In genomic region chrX:36841698-36842097, GRCm38 (mm10) we compare ENCODE assay signal across 27 mouse cellular contexts. TPM values are rescaled to one million over a fixed set of nuclear protein-coding genes. Genes with fewer than 3 reads are reported as not detected.
DNase-seq lines count a peak whose midpoint lies in the region; ATAC-seq and TF ChIP-seq lines count a peak whose summit lies in the region.
"Had no signal": no experiment of that assay in that cellular context is flagged by ENCODE, and none has a peak within 500 bp of the region (broad histone marks: within the 10 kb centered on the region; RNA-seq: fewer than 3 reads in every experiment).

No protein-coding gene starts in this region.

- TF ChIP-seq EP300 in stomach, postnatal 0 days (optimal IDR thresholded peaks at IDR 0.05): no peak

- TF ChIP-seq CTCF in bone marrow macrophage, adult 2 months (IDR thresholded peaks at IDR 0.05; ENCODE audit: low read depth, low read length): no peak
- no peak for TF ChIP-seq CTCF in stomach, postnatal 0 days (IDR thresholded peaks at IDR 0.05; ENCODE audit: low read depth)

- no peak overlapping the region for H3K4me2 ChIP-seq in stomach, postnatal 0 days (replicated peaks; ENCODE audit: low read depth)
- H3K4me2 ChIP-seq: forebrain, embryonic 13.5 days; heart, embryonic 12.5 days; heart, embryonic 15.5 days; hindbrain, embryonic 13.5 days had no signal

- DNase-seq in spleen, adult 12 weeks (ENCODE audit: low spot score): no peak
- DNase-seq in frontal cortex, postnatal 10 days (ENCODE audit: low spot score in 2 of 2): no peak
- no peak for DNase-seq in stomach, postnatal 0 days (ENCODE audit: low spot score)
- DNase-seq: adrenal gland, postnatal 10 days; adrenal gland, postnatal 36 days; cerebellum, adult 11 months; cerebellum, adult 2 months; cerebellum, adult 9-11 months; cerebellum, postnatal 25 days; gastrocnemius, adult 2 months; gastrocnemius, postnatal 14 days; heart, adult 18-20 months; heart, postnatal 10 days; heart, postnatal 36 days had no signal

- H3K4me1 ChIP-seq in bone marrow macrophage, adult 2 months (ENCODE audit: control insufficient read depth, insufficient read depth, low read length): peaks cover 29% of the 10 kb centered on the region
- no peaks in the 10 kb centered on the region for H3K4me1 ChIP-seq in stomach, postnatal 0 days (replicated peaks; ENCODE audit: control insufficient read depth, insufficient read depth)
- H3K4me1 ChIP-seq: forebrain, embryonic 10.5 days; forebrain, embryonic 13.5 days; heart, embryonic 12.5 days; heart, embryonic 15.5 days; hindbrain, embryonic 10.5 days; hindbrain, embryonic 13.5 days had no signal

- H3K36me3 ChIP-seq in macrophage (ENCODE audit: inconsistent target): no peaks in the 10 kb centered on the region
- no peaks in the 10 kb centered on the region for H3K36me3 ChIP-seq in stomach, postnatal 0 days (ENCODE audit: control insufficient read depth, insufficient read depth, low read length)
- H3K36me3 ChIP-seq: forebrain, embryonic 10.5 days; heart, embryonic 12.5 days; heart, embryonic 15.5 days; hindbrain, embryonic 13.5 days had no signal

- H3K79me2 ChIP-seq in macrophage (ENCODE audit: inconsistent target): no peaks in the 10 kb centered on the region

- WGBS in macrophage (ENCODE audit: missing documents): 16% methylated on average over 5 of the region's 6 CpGs
- WGBS in stomach, postnatal 0 days: 80% methylated on average over 6 of the region's 6 CpGs

- H3K27ac ChIP-seq in bone marrow macrophage, adult 2 months (ENCODE audit: insufficient read depth, low read depth, low read length): peak overlapping the region; percentile 65
- peak overlapping the region; percentile 27 for H3K27ac ChIP-seq in macrophage
- H3K27ac ChIP-seq in stomach, postnatal 0 days (replicated peaks): no peak overlapping the region
- H3K27ac ChIP-seq: forebrain, embryonic 10.5 days; forebrain, embryonic 13.5 days; gastrocnemius, adult 2 months; heart, embryonic 15.5 days; hindbrain, embryonic 10.5 days; hindbrain, embryonic 13.5 days had no signal

- no peaks in the 10 kb centered on the region for H3K27me3 ChIP-seq in stomach, postnatal 0 days (ENCODE audit: control insufficient read depth, insufficient read depth, low read length)
- H3K27me3 ChIP-seq: forebrain, embryonic 13.5 days; heart, embryonic 12.5 days; heart, embryonic 15.5 days; hindbrain, embryonic 13.5 days; Patski had no signal

- no peak overlapping the region for H3K9ac ChIP-seq in stomach, postnatal 0 days (ENCODE audit: low read length)
- H3K9ac ChIP-seq: forebrain, embryonic 13.5 days; heart, embryonic 12.5 days; heart, embryonic 15.5 days; hindbrain, embryonic 13.5 days had no signal

- ATAC-seq in monocyte, adult 5-6 weeks (replicated peaks; ENCODE audit: insufficient number of reproducible peaks, low FRiP score, low TSS enrichment, poor library complexity, severe bottlenecking): 0 out of 2 replicates have a peak, but pooled peaks have one; percentile 47
- no peak for ATAC-seq in stomach, postnatal 0 days (ENCODE audit: low FRiP score, low TSS enrichment)
- ATAC-seq: forebrain, embryonic 13.5 days; forebrain, embryonic 16.5 days; hindbrain, embryonic 16.5 days; Patski had no signal

- no peaks in the 10 kb centered on the region for H3K9me3 ChIP-seq in stomach, postnatal 0 days (ENCODE audit: control insufficient read depth, low read length)
- H3K9me3 ChIP-seq: forebrain, embryonic 10.5 days; forebrain, embryonic 13.5 days; G1E; heart, embryonic 12.5 days; heart, embryonic 15.5 days; hindbrain, embryonic 10.5 days; hindbrain, embryonic 13.5 days had no signal

- TF ChIP-seq POLR2A in bone marrow macrophage, adult 2 months (IDR thresholded peaks at IDR 0.05; ENCODE audit: borderline replicate concordance, low read depth, low read length): no peak

- H3K4me3 ChIP-seq in bone marrow macrophage, adult 2 months (ENCODE audit: insufficient read depth, low read length): no peak overlapping the region
- no peak overlapping the region for H3K4me3 ChIP-seq in macrophage (ENCODE audit: inconsistent target)
- no peak overlapping the region for H3K4me3 ChIP-seq in stomach, postnatal 0 days (ENCODE audit: low read depth, low read length)
- H3K4me3 ChIP-seq: forebrain, embryonic 10.5 days; forebrain, embryonic 13.5 days; gastrocnemius, adult 2 months; heart, embryonic 12.5 days; heart, embryonic 15.5 days; hindbrain, embryonic 10.5 days; hindbrain, embryonic 13.5 days had no signal

RNA-seq across cellular contexts. Expression of gene Ube2a, which starts 32.0 kb away (rescaled TPM):
- polyA plus RNA-seq in bone marrow macrophage, adult 2 months (2012; ENCODE audit: insufficient read depth, insufficient read length, missing spikeins): 72.7 and 93.4 TPM in 2 replicates
- total RNA-seq in macrophage (2018; cell fraction: chromatin; rRNA removed): 100 to 1,000 TPM in 2 of 26 experiments, 10 to 100 TPM in 24; 30.9 to 165 (median 55.4) TPM
- total RNA-seq in macrophage (2018; cell fraction: cytosol; rRNA removed): 10 to 100 TPM; 61.7 to 90.5 (median 68.0) TPM
- 100 to 1,000 TPM in 4 of 26 experiments, 10 to 100 TPM in 22; 30.9 to 131 (median 47.9) TPM for total RNA-seq in macrophage (2018; cell fraction: nucleus; rRNA removed)
- 77.2 to 111 TPM (median 82.7 TPM) in 3 replicates for polyA plus RNA-seq in macrophage (2018)
- 21.9 to 37.5 TPM (median 22.4 TPM) in 3 replicates for total RNA-seq in monocyte, adult 5-6 weeks (2017)
- polyA plus RNA-seq in stomach, postnatal 0 days (2015; fragmentation: Nextera tagmentation; extraction: Ambion mirVana): 128 and 139 TPM in 2 replicates

RNA-seq across cellular contexts. Expression of gene C330007P06Rik, which starts 32.2 kb away (rescaled TPM):
- 38.2 and 42.6 TPM in 2 replicates for polyA plus RNA-seq in bone marrow macrophage, adult 2 months (2012; ENCODE audit: insufficient read depth, insufficient read length, missing spikeins)
- 100 to 1,000 TPM in 10 of 26 experiments, 10 to 100 TPM in 16; 54.5 to 217 (median 95.5) TPM for total RNA-seq in macrophage (2018; cell fraction: chromatin; rRNA removed)
- total RNA-seq in macrophage (2018; cell fraction: cytosol; rRNA removed): 10 to 100 TPM; 35.4 to 56.5 (median 47.6) TPM
- total RNA-seq in macrophage (2018; cell fraction: nucleus; rRNA removed): 100 to 1,000 TPM in 6 of 26 experiments, 10 to 100 TPM in 20; 55.9 to 172 (median 80.5) TPM
- 42.8 to 43.3 TPM (median 43.2 TPM) in 3 replicates for polyA plus RNA-seq in macrophage (2018)
- 62.8 to 68.6 TPM (median 66.6 TPM) in 3 replicates for total RNA-seq in monocyte, adult 5-6 weeks (2017)
- polyA plus RNA-seq in stomach, postnatal 0 days (2015; fragmentation: Nextera tagmentation; extraction: Ambion mirVana): 14.6 and 15.1 TPM in 2 replicates

RNA-seq across cellular contexts. Expression of gene Slc25a5, which starts 46.2 kb away (rescaled TPM):
- polyA plus RNA-seq in bone marrow macrophage, adult 2 months (2012; ENCODE audit: insufficient read depth, insufficient read length, missing spikeins): 259 and 263 TPM in 2 replicates
- total RNA-seq in macrophage (2018; cell fraction: chromatin; rRNA removed): 100 to 1,000 TPM in 10 of 26 experiments, 10 to 100 TPM in 16; 24.3 to 157 (median 76.6) TPM
- 100 to 1,000 TPM; 348 to 610 (median 464) TPM for total RNA-seq in macrophage (2018; cell fraction: cytosol; rRNA removed)
- 100 to 1,000 TPM in 19 of 26 experiments, 10 to 100 TPM in 7; 63.0 to 283 (median 148) TPM for total RNA-seq in macrophage (2018; cell fraction: nucleus; rRNA removed)
- 248 to 697 TPM (median 593 TPM) in 3 replicates for polyA plus RNA-seq in macrophage (2018)
- total RNA-seq in monocyte, adult 5-6 weeks (2017): 373 to 641 TPM (median 606 TPM) in 3 replicates
- 1,050 and 1,122 TPM in 2 replicates for polyA plus RNA-seq in stomach, postnatal 0 days (2015; fragmentation: Nextera tagmentation; extraction: Ambion mirVana)
